Mouse (Mus musculus) gastrocnemius, adult 18-20 months (tissue): ENCODE measurements around the gene Gm20388. TPM values are rescaled to one million over a fixed set of nuclear protein-coding genes. Genes with fewer than 3 reads are reported as not detected.
A peak's percentile ranks its signal among the peaks of the same experiment; 100 is the strongest.

Experiments used
- DNase-seq: peaks from one replicate; pipeline ENCODE4 v3.0.0; 2021; ENCODE audit warnings: low spot score
- total RNA-seq, 2 experiments: library from RNA; stranded (reverse); gene quantifications; 2 replicates each; pipeline ENCODE4 v1.2.3; 2021

The Gm20388 gene
- total RNA-seq, 2 experiments from 2014 or later = 10.5 to 12.3 TPM

DNA sequence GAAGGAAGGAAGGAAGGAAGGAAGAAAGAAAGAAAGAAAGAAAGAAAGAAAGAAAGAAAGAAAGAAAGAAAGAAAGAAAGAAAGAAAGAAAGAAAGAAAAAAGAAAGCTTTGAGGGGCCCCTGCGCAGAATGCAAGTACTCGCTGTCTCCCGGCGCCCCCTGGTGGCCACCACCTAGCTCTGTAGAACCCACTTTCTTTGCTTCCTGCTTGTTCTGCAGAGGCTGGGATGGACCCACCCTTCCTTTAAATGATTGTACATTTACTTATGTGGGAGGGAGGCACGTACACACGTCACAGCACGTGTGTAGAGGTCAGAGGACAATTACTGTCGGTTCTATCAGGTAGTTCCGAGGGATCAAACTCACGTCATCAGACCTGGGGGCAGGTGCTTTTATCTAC, 167.4 kb downstream of the Gm20388 start:
- peak; percentile 73 for DNase-seq

DNA sequence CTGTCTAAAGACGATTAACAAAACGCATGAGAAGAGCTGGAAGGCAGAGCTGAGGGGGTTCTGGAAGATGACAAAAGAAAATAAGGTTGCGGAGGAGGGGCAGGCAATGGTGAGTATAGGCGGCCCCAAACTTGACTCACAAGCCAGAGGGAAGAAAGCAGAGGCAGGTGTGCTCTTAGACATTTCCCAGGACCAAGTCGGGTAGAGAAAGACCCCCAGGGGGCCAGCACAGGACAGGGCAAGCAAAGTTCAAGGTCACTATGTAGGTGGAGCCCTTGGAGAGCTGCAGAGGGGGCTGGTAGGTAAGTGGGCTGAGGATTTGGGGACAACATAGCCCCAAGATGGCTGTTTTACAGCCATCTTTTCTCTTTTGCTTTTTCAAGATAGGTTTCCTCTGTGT, 168.7 kb downstream of the Gm20388 start:
- no peak for DNase-seq

DNA sequence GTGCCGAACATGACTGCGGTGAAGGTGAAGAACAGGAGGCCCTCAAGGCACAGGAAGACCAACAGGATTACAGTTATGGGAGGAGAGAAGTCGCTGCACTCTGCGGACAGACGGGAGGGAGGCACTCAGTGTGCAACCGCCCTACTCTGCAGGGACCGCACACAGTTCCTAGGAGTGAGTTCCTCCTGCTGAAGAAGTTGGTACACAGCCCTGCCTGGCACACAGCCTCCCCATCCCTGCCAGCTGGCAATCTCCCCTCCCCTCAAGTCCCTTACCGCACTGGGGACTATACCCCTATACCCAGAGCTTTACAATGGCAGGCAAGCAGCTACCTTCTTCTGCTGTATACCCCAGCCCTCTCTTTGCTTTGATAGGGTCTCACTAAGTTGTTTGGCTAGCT, 172.6 kb downstream of the Gm20388 start:
- DNase-seq = no peak

DNA sequence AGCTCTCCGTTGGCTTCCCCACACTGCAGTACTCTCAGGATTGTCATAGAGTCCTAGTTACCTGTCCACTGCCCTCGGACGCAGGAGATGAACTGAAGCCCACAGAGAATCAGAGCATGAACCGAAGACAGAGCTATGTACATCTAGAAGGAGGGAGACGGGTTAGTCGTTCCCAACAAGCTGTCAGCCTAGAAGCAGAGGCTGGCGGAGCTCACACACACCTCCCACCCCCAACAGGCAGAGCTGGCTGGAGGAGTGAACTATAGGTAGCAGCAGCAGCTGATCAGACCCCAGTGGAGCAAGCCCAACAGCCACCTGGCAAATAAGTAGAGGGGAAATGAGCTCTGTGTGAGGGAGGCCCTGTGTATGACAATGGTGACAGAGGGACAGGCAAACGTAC, 174.1 kb downstream of the Gm20388 start:
- DNase-seq = no peak

DNA sequence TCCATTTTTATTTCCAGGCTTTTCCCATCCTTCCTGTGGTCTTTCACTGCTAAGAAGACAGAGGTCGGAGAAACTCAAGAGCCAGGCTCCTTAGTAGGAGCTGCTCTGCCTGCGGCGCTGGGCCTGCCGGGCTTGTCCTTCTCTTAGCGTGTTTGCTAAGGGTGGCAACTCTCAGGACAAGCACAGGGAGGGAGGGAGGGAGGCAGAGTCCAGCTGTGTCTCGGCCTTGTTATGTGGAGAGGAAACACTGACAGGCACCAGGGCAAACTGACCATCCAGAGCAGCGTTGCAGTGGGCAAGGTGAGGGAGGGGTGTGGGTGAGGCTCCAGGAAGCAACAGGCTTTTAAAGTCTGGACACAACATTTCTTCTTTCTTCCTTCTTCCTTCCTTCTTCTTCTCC, 178.9 kb downstream of the Gm20388 start:
- no peak for DNase-seq

- DNase-seq = no peak
Measured at GRCm38 (mm10) chr8:120091032-120091431, 180.4 kb downstream of the Gm20388 start.

DNA sequence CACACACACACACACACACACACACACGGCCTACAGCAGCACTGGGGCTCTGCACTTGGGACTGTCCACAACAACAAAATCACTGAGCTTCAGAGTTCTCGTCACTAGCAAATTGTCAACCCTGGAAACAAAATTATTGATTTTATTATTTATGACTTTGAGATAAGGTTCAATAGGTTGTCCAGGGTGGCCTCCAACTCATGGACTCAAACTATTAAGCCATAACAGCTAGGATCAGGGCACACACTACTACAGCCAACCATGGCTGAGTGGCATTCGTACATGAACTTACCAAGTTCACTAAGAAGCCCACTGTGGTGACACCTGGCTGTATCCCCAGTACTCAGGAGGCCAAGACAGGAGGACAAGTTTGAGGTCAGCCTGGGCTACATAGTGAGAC, 182.5 kb downstream of the Gm20388 start:
- no peak for DNase-seq

DNA sequence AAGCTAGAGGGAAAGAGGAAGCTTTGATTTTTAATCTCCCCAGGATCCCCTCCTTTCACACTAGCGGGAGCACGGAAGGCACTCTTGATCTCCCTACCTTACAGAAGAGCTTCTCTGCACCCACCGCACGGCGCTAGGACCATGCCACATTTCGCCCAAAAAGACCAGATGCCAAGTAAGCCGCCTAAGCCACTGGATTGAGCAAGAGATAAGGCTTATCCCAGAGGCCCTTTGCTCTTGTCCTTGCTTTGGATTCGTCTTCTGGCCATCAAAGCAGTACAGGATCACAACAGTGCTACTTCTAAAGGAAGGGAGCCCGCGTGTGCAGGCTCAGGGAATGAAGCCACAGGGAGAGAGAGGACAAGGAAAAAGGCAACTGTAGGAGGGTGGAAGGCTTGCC, 184.2 kb downstream of the Gm20388 start:
- no peak for DNase-seq

GRCm38 (mm10) chr8:120096486-120096885, 185.8 kb downstream of the Gm20388 start:
- no peak for DNase-seq

DNA sequence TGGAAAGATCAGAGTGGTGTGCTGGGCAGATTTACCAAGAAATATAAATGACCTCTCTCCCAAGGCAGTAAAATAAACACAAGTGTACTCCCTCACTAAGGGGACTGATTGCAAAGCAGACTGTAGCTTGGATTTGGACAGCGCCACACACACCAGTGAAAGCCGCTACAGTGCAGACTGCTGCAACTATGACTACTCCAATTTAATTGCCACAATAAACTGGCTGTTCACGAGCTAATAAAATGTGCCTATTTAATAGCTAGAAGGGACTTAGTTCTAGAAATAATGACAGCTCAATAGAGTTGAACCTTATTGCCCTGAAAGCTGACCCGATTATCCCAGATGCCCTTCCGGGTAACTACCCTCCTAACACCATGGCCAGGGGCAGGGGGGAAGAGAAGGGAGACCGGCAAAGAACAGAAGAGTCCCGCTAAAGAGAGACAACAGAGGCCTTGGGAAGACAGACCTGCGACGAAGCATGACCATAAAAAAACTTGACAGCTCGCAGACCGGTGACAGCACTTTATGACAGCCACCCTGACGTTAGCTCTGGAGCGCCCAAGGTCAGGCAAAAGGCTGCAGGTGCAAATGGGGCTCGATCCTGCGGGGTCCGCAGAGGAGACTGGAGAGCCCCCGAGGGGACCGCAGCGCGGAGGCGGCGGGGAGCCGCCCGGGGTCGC, 189.9 kb downstream of the Gm20388 start:
- DNase-seq = no peak

- DNase-seq = peak; percentile 83
Measured at GRCm38 (mm10) chr8:120101068-120101972, 190.7 kb downstream of the Gm20388 start, which contains the start of gene Zdhhc7. Gene Zdhhc7 (minus strand): TSS chr8:120101482.

GRCm38 (mm10) chr8:120103916-120104315, 193.3 kb downstream of the Gm20388 start:
- DNase-seq = no peak

DNA sequence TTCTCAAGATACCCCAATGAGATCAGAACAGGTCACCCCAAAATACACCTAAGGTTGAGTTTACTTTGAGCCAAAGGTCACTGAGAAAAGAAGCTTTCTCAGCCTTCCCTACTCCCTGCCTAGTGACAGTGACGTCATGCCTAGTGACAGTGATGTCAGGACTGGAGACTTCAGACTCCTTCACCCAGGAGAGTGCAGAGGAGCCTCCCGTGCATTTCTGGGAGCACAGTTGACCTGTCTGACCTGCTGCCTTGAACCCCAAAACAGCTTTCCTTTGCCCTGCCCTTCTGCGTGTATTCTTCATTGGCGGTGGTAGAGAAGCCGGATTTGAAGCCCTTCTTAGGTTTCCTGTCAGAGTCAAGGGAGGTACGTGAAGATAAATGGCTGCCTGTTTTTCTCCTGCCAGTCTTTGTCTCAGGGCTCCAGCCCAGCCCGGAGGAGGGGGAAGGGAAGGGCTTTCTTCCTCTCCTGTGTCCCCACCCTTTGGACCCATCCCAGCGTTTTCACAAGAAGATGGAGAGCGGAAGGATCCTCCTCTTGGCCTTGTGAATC, 194.2 kb downstream of the Gm20388 start:
- DNase-seq = peak; percentile 80

- DNase-seq = peak; percentile 69
Measured at GRCm38 (mm10) chr8:120109149-120109548, 198.5 kb downstream of the Gm20388 start.

GRCm38 (mm10) chr8:120110966-120111365, 200.3 kb downstream of the Gm20388 start:
- DNase-seq = no peak

GRCm38 (mm10) chr8:120111382-120111781, 200.7 kb downstream of the Gm20388 start:
- DNase-seq = no peak

DNA sequence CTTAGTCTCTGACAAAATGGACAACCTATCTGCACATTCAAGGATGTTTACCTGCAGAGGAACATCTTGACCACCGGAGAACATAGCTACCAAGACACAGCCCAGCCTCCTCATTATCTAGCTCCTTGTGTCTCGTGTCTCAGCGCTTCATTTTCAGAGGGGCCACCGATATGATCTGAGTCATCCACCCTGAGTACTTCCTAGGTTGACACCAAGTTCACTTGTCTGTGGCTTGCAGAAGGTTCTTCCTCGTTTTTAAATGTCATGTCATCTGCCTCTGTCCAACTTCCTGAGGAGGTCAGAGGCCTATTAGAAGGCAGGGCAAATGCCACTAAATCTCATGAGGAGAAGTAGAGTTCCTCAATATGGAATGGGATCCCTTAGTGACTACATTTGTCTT, 201.9 kb downstream of the Gm20388 start:
- DNase-seq = no peak

GRCm38 (mm10) chr8:120113306-120113705, 202.7 kb downstream of the Gm20388 start:
- DNase-seq = peak; percentile 58

GRCm38 (mm10) chr8:120113758-120114255, 203.2 kb downstream of the Gm20388 start, which contains the start of gene 6430548M08Rik:
Gene 6430548M08Rik (plus strand): TSS chr8:120114152.
- peak; percentile 100 for DNase-seq

DNA sequence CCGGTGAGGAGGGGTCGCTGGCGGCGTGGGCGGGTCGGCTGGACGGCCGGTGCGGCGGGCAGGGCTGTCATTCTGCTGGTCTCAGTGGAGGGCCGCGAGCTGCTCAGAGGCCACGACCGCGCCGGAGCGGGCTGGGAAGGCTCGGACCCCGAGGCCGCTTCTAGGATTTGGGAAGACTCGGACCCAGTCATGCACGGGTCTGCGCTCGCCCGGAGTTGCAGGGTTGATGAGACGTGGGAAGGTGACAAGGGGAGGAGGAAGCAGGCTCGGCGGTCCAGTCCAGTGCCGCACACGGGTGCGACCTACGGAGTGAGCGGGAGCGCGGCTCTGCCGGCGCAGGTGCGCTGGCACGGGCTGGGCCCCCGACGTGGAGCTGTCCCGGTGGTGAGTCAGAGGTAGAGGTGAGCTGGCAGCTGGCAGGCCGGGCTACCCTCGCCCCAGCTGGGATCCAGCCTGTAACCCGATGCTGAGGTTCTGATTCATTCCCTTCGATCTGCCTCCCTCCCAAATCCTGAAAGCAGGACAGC, 203.7 kb downstream of the Gm20388 start:
- no peak for DNase-seq

DNA sequence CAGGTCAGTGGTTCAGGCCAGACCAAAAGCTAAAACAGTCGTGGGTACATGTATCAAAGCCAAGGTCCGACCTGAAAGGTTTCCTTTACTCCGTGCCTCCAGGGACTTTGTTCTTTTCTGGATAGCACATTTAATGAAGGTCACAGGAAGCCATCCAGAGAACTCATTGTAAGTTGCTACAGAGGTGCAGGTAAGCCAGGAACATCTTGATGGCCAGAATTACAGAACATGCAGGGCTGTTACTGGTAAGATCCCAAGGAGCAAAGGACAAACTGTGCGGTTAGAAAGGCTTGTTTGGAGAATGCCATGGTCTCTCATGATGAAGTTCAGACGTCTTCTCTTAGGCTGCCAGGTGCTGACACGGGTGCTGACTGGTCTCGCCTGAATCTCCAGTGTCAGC, 206.0 kb downstream of the Gm20388 start:
- DNase-seq = no peak

- no peak for DNase-seq
Measured at GRCm38 (mm10) chr8:120118162-120118561, 207.5 kb downstream of the Gm20388 start.
